Mouse (Mus musculus) cerebral cortex, adult 2 months (tissue): ENCODE measurements around the gene 1700018F24Rik.

ENCODE experiments used
- WGBS: fragments of 180-500 bp; shearing (Covaris S2); methylation state at CpG from one replicate; pipeline ENCODE4 v1.1.7; 2018; 5-methylcytosine and 5-hydroxymethylcytosine counted together

1700018F24Rik gene

GRCm38 (mm10) chr5:145081866-145082613, 39.2 kb downstream of the 1700018F24Rik start:
- 86% methylated on average over 10 of the region's 10 CpGs for WGBS

- 53% methylated on average over 6 of the region's 6 CpGs for WGBS
Observed at GRCm38 (mm10) chr5:145083201-145083600, 40.4 kb downstream of the 1700018F24Rik start.

DNA sequence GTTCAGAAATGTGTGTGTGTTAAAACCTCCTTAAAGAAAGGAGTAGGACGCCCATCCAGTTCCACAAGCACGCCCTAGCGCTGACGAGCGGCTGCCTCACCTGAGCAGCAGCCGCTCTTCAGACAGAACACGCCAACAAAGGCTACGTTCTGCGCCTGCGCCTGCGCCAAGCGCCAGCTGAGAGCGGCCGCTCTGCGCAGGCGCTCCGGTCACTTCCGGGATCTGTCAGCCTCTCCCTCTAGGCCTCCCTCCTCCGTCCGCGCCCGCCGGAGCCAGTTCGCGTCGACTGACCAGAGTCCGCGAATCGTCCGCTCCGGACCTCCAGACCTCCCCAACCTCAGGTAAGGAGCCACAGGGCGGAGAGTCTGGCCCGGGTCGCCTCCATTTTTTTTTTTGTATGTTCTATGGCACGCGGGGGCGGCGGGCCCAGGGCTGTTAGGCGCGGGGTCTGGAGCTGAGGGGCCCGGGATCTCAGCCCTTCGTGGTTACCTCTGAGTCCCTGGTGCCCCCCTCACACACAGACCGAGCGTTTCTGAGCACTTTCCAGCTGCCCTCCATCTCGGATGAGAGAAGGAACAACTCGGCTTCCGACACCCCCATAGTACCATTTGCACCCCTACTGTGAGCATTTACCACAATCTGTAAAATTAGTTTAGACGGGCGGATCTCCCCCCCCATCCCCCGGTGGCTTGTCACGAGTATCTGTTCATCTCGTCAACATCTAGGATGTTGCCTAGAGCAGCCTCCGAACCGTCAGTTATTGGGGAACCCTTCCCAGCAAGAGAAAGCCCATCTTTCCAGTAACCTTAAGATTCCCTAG, 41.1 kb downstream of the 1700018F24Rik start, which contains the start of the genes Arpc1a and Kpna7:
Gene Arpc1a (plus strand): TSS at position 199 of the 820 bp plus-strand sequence.
Gene Kpna7 (minus strand): TSS at position 399 of the 820 bp plus-strand sequence.
- WGBS = under 1% methylated on average over 54 of the region's 54 CpGs

- WGBS = 57% methylated on average over 2 of the region's 2 CpGs
Observed at GRCm38 (mm10) chr5:145084822-145085221, 42.0 kb downstream of the 1700018F24Rik start.

DNA sequence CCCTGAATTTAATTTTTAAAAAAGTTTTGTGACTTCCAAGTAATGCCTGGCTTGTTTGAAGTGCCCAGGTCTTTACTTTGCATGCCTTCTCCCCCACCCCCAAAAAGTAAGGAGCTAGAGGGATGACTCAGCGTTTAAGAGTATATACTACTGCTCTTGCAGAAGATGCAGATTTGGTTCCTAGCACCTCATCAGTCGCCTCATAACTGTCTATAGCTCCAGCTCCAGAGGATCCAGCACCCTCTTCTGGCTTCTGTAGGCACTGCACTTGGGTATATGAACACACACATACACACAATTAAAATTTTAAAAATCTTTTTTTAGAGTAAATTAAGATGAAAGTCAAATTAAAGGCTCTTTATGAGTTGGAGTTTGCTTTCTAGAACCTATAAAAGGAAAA, 45.4 kb downstream of the 1700018F24Rik start:
- WGBS = 99% methylated on average over 2 of the region's 2 CpGs

DNA sequence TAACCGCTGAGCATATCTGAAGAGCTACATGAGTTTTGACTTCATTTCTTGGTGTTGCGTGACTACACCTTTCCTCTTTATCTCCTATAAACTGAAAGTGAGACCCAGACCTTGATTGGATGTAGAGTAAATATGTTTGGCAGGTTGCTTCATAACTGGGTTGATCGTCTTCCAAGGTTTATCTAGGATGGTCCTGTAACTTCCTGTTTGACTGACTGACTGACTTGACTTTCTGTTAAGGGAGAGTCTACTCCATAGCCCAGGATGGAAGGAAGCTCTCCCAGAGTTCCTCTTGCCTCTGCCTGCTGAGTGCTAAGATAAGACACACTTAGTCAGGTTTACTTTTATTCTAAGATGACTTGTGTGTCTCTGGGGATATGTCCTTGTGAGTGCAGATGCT, 47.1 kb downstream of the 1700018F24Rik start:
- 82% methylated on average over 3 of the region's 3 CpGs for WGBS
